Mouse (Mus musculus) liver, embryonic 14.5 days (tissue): ENCODE results near the gene Chad. TPM values are rescaled to one million over a fixed set of nuclear protein-coding genes. Genes with fewer than 3 reads are reported as not detected.
A peak's percentile ranks its signal among the peaks of the same experiment; 100 is the strongest.

ENCODE experiments used
- ATAC-seq: fragments of 200-750 bp; cut with Nextera tagmentation; 2 replicates; pipeline ENCODE4 v1.8.0; 2017; ENCODE audit warnings: moderate number of reproducible peaks, mild to moderate bottlenecking, moderate library complexity; ENCODE audit not compliant: insufficient read depth
- DNase-seq, 3 experiments: peaks; one replicate each; pipeline ENCODE4 v3.0.0-alpha.2; 2012 to 2013; ENCODE audit warnings: low read depth in 3 of 3, low spot score in 3 of 3
- H3K27ac ChIP-seq: fragments of 300-500 bp; sonication (generic); 2 replicates; pipeline ENCODE4 v1.5.1; 2014; ENCODE audit warnings: moderate library complexity, mild to moderate bottlenecking, control low read depth, inconsistent platforms
- H3K27me3 ChIP-seq: fragments of 300-500 bp; sonication (generic); 2 replicates; pipeline ENCODE4 v1.6.1; 2014; ENCODE audit warnings: mild to moderate bottlenecking, low read length, moderate library complexity; ENCODE audit not compliant: control insufficient read depth, insufficient read depth
- H3K36me3 ChIP-seq: fragments of 300-500 bp; sonication (generic); replicated peaks from 2 replicates; pipeline ENCODE4 v1.6.1; 2014; ENCODE audit warnings: low read depth; ENCODE audit not compliant: control insufficient read depth, insufficient read depth
- H3K4me1 ChIP-seq, 2 experiments: fragments of 200-500 bp in 1 of 2; fragments of 300-500 bp in 1 of 2; sonication (generic) in 1 of 2; replicated peaks; 2 replicates each; pipeline ENCODE4 v1.6.1; 2012 to 2014; ENCODE audit warnings: antibody characterized with exemption in 1 of 2, inconsistent platforms in 1 of 2, low read length in 1 of 2; ENCODE audit not compliant: control insufficient read depth in 2 of 2, insufficient read depth in 2 of 2
- H3K4me2 ChIP-seq: fragments of 300-500 bp; sonication (generic); 2 replicates; pipeline ENCODE4 v1.6.1; 2014; ENCODE audit warnings: low read depth, mild to moderate bottlenecking, control low read depth, moderate library complexity
- H3K4me3 ChIP-seq, 2 experiments: fragments of 200-500 bp in 1 of 2; fragments of 300-500 bp in 1 of 2; sonication (generic) in 1 of 2; 2 replicates each; pipeline ENCODE4 v1.5.1; 2012 to 2014; ENCODE audit warnings: low read depth in 2 of 2, low read length in 2 of 2, mild to moderate bottlenecking in 2 of 2, control low read depth in 1 of 2, inconsistent platforms in 1 of 2, moderate library complexity in 1 of 2; ENCODE audit not compliant: insufficient read depth in 1 of 2
- H3K9ac ChIP-seq: fragments of 300-500 bp; sonication (generic); replicated peaks from 2 replicates; pipeline ENCODE4 v1.6.1; 2014; ENCODE audit warnings: mild to moderate bottlenecking, control low read depth, moderate library complexity
- H3K9me3 ChIP-seq: fragments of 300-500 bp; sonication (generic); 2 replicates; pipeline ENCODE4 v1.6.1; 2016; ENCODE audit warnings: low read length, mixed read lengths; ENCODE audit not compliant: control insufficient read depth
- CTCF ChIP-seq: IDR thresholded peaks from 2 replicates; pipeline ENCODE4 v1.5.1; 2016; ENCODE audit warnings: antibody characterized with exemption, low read depth, control low read depth
- EP300 ChIP-seq: IDR thresholded peaks from 2 replicates; pipeline ENCODE4 v1.6.1; 2016; ENCODE audit warnings: antibody characterized with exemption, low read depth
- WGBS: fragments of 180-500 bp; shearing (Covaris S2); extraction: QIAGEN DNeasy Blood & Tissue Kit; methylation state at CpG from one replicate; pipeline ENCODE4 v1.1.7; 2014; ENCODE audit not compliant: insufficient replicate concordance; 5-methylcytosine and 5-hydroxymethylcytosine counted together
- polyA plus RNA-seq, 2 experiments: library from polyadenylated mRNA; depleted of rRNA in 1 of 2; stranded (reverse) in 1 of 2; unstranded in 1 of 2; fragments of >200 nt; fragmentation: Nextera tagmentation in 1 of 2; extraction: Ambion mirVana in 1 of 2; gene quantifications; 2 replicates each; pipeline versions ENCODE4 v1.2.1 to v1.2.3; 2012 to 2014

Gene Chad
- polyA plus RNA-seq, 2 experiments, result 0.03 to 0.09 TPM

- H3K4me3 ChIP-seq, result peak within 1 kb of the TSS; percentile 43 to 48
- TF ChIP-seq EP300, result no peak
- no peak for TF ChIP-seq CTCF
- no peak within 1 kb of the TSS for H3K27ac ChIP-seq
- DNase-seq (no peak), ATAC-seq (peak; percentile 77)
- no peaks in the 10 kb centered on the region for H3K36me3 ChIP-seq
- H3K4me2 ChIP-seq, result peak within 1 kb of the TSS; percentile 62
- WGBS, result 3% methylated on average over 51 of the region's 52 CpGs
- H3K4me1 ChIP-seq, result no peaks in the 10 kb centered on the region
- no peaks in the 10 kb centered on the region for H3K27me3 ChIP-seq
- peak within 1 kb of the TSS; percentile 45 for H3K9ac ChIP-seq
- H3K9me3 ChIP-seq, result no peaks in the 10 kb centered on the region
Measured at GRCm38 (mm10) chr11:94601321-94602281, 36.8 kb downstream of the Chad start, which contains the start of gene Acsf2. Acsf2 (minus strand) TSS chr11:94601871.

GRCm38 (mm10) chr11:94602356-94602955, 37.6 kb downstream of the Chad start:
- ATAC-seq, result no peak
- H3K4me3 ChIP-seq, result no peak overlapping the region
- H3K36me3 ChIP-seq, result no peaks in the 10 kb centered on the region
- no peaks in the 10 kb centered on the region for H3K9me3 ChIP-seq
- peak overlapping the region; percentile 62; the same call in 1 of the 2 replicates for H3K4me2 ChIP-seq
- H3K9ac ChIP-seq, result no peak overlapping the region
- H3K4me1 ChIP-seq, result no peaks in the 10 kb centered on the region
- no peak overlapping the region for H3K27ac ChIP-seq
- WGBS, result 64% methylated on average over 11 of the region's 11 CpGs
- no peaks in the 10 kb centered on the region for H3K27me3 ChIP-seq
- DNase-seq, result no peak
- TF ChIP-seq EP300 (no peak), CTCF (no peak)

GRCm38 (mm10) chr11:94610744-94611740, 46.2 kb downstream of the Chad start:
- H3K4me1 ChIP-seq, result no peaks in the 10 kb centered on the region
- H3K9me3 ChIP-seq, result no peaks in the 10 kb centered on the region
- DNase-seq (no peak), ATAC-seq (no peak)
- no peak overlapping the region for H3K9ac ChIP-seq
- no peaks in the 10 kb centered on the region for H3K36me3 ChIP-seq
- no peak overlapping the region for H3K4me2 ChIP-seq
- H3K27me3 ChIP-seq, result no peaks in the 10 kb centered on the region
- no peak overlapping the region for H3K4me3 ChIP-seq
- WGBS, result 40% methylated on average over 4 of the region's 4 CpGs
- H3K27ac ChIP-seq, result no peak overlapping the region
- no peak for TF ChIP-seq CTCF
- no peak for TF ChIP-seq EP300

- ATAC-seq (no peak), DNase-seq (no peak)
- H3K36me3 ChIP-seq, result no peaks in the 10 kb centered on the region
- no peak overlapping the region for H3K4me2 ChIP-seq
- no peak overlapping the region for H3K9ac ChIP-seq
- no peaks in the 10 kb centered on the region for H3K9me3 ChIP-seq
- H3K4me1 ChIP-seq, result no peaks in the 10 kb centered on the region
- no peak overlapping the region for H3K27ac ChIP-seq
- H3K27me3 ChIP-seq, result no peaks in the 10 kb centered on the region
- no peak for TF ChIP-seq EP300
- WGBS, result 57% methylated on average over 4 of the region's 4 CpGs
- no peak overlapping the region for H3K4me3 ChIP-seq
Measured at GRCm38 (mm10) chr11:94614603-94615002, 49.8 kb downstream of the Chad start.
